Mouse (Mus musculus) limb, embryonic 12.5 days (tissue): ENCODE data around the gene Gm20388. TPM values are rescaled to one million over a fixed set of nuclear protein-coding genes. Genes with fewer than 3 reads are reported as not detected.

ENCODE experiments used
- ATAC-seq: fragments of 200-750 bp; cut with Nextera tagmentation; 2 replicates; pipeline ENCODE4 v1.8.0; 2017; ENCODE audit warnings: low read depth, moderate TSS enrichment; ENCODE audit not compliant: insufficient number of reproducible peaks, insufficient read depth, low FRiP score, low TSS enrichment
- H3K27ac ChIP-seq: fragments of 300-500 bp; sonication (generic); 2 replicates; pipeline ENCODE4 v1.5.1; 2016; ENCODE audit warnings: mild to moderate bottlenecking, moderate library complexity
- H3K27me3 ChIP-seq: fragments of 300-500 bp; sonication (generic); 2 replicates; pipeline ENCODE4 v1.6.1; 2016; ENCODE audit warnings: mild to moderate bottlenecking, moderate library complexity
- H3K36me3 ChIP-seq: fragments of 300-500 bp; sonication (generic); 2 replicates; pipeline ENCODE4 v1.6.1; 2016; ENCODE audit warnings: mild to moderate bottlenecking, moderate library complexity
- H3K4me1 ChIP-seq: fragments of 300-500 bp; sonication (generic); replicated peaks from 2 replicates; pipeline ENCODE4 v1.6.1; 2016
- H3K4me2 ChIP-seq: fragments of 300-500 bp; sonication (generic); 2 replicates; pipeline ENCODE4 v1.6.1; 2016; ENCODE audit warnings: mild to moderate bottlenecking, moderate library complexity
- H3K4me3 ChIP-seq: fragments of 300-500 bp; sonication (generic); replicated peaks from 2 replicates; pipeline ENCODE4 v1.5.1; 2016; ENCODE audit warnings: mild to moderate bottlenecking
- H3K9ac ChIP-seq: fragments of 300-500 bp; sonication (generic); replicated peaks from 2 replicates; pipeline ENCODE4 v1.6.1; 2016; ENCODE audit warnings: mild to moderate bottlenecking, moderate library complexity
- H3K9me3 ChIP-seq: fragments of 300-500 bp; sonication (generic); 2 replicates; pipeline ENCODE4 v1.6.1; 2016; ENCODE audit warnings: mild to moderate bottlenecking, moderate library complexity
- WGBS: fragments of 180-500 bp; shearing (Covaris S2); methylation state at CpG from one replicate; pipeline ENCODE4 v1.1.7; 2016; 5-methylcytosine and 5-hydroxymethylcytosine counted together
- polyA plus RNA-seq: library from polyadenylated mRNA; unstranded; fragments of >200 nt; fragmentation: Nextera tagmentation; extraction: Ambion mirVana; gene quantifications from 2 replicates; pipeline ENCODE4 v1.2.1, GENCODE M21; 2016

The Gm20388 gene
- polyA plus RNA-seq, 1 experiment from 2014 or later: not detected

- 83% methylated on average over 9 of the region's 9 CpGs for WGBS
- no peak overlapping the region for H3K27ac ChIP-seq
- ATAC-seq: no peak
Observed at GRCm38 (mm10) chr8:123112892-123113291, 3202.3 kb downstream of the Gm20388 start.

DNA sequence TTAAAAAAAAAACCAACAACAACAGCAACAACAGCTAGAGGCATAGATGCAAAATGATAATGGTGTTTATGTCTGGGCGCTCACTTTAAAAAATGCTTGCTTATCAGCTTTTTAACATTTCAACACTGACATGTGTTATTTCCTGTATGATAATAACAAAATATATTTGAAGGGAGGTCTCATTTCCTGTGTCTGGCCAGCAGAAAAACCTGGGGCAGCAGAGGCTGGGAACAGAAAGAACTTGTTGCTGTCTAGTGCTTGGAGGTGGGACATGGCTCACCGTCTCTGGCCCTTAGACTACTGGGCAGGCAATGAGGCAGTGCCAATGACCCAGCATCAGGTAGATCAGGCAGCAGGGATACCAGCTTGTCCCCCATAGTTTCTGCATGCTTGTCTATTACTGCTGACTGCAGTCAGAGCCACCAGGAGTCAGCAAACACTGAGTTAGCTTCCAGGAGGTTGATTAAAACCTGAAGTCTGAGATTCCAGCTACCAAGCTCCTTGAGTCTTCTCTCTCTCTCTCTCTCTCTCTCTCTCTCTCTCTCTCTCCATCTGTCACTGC lies 3203.3 kb downstream of the Gm20388 start:
- peaks cover 17% of the 10 kb centered on the region for H3K4me1 ChIP-seq
- ATAC-seq: no peak
- H3K9ac ChIP-seq: no peak overlapping the region
- no peaks in the 10 kb centered on the region for H3K9me3 ChIP-seq
- peaks cover 38% of the 10 kb centered on the region for H3K27me3 ChIP-seq
- no peak overlapping the region for H3K4me3 ChIP-seq
- no peak overlapping the region for H3K4me2 ChIP-seq
- H3K36me3 ChIP-seq: no peaks in the 10 kb centered on the region
- 64% methylated on average over 2 of the region's 2 CpGs for WGBS
- no peak overlapping the region for H3K27ac ChIP-seq

More at GRCm38 (mm10) chr8:123112892-123113291, 3202.3 kb downstream of the Gm20388 start:
- no peak overlapping the region for H3K9ac ChIP-seq
- H3K4me3 ChIP-seq: no peak overlapping the region
- peaks cover 27% of the 10 kb centered on the region for H3K27me3 ChIP-seq
- no peak overlapping the region for H3K4me2 ChIP-seq
- no peaks in the 10 kb centered on the region for H3K36me3 ChIP-seq
- no peaks in the 10 kb centered on the region for H3K9me3 ChIP-seq
- H3K4me1 ChIP-seq: peaks cover 16% of the 10 kb centered on the region

DNA sequence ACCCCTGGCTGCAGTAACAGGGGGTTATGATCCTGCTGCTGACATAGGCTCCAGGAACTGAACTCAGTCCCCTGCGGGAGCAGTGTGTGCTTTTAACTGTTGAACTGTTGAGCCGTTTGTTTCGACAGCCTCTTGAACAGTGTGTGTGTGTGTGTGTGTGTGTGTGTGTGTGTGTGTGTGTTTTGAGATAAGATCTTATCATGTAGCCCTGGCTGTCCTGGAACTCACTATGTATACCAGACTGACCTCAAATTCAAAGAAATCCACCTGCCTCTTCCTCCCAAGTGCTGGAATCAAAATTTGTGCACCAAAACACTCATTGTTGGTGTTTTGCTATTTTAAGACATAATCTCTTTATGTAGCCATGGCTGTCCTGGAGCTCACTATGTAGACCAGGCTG lies 3204.0 kb downstream of the Gm20388 start:
- Histone ChIP-seq H3K4me1 (peaks cover 17% of the 10 kb centered on the region), H3K4me2 (no peak overlapping the region), H3K4me3 (no peak overlapping the region), H3K9ac (no peak overlapping the region), H3K9me3 (no peaks in the 10 kb centered on the region), H3K36me3 (no peaks in the 10 kb centered on the region), H3K27ac (no peak overlapping the region), H3K27me3 (peaks cover 45% of the 10 kb centered on the region)
- no peak for ATAC-seq
- 62% methylated on average over 3 of the region's 3 CpGs for WGBS

DNA sequence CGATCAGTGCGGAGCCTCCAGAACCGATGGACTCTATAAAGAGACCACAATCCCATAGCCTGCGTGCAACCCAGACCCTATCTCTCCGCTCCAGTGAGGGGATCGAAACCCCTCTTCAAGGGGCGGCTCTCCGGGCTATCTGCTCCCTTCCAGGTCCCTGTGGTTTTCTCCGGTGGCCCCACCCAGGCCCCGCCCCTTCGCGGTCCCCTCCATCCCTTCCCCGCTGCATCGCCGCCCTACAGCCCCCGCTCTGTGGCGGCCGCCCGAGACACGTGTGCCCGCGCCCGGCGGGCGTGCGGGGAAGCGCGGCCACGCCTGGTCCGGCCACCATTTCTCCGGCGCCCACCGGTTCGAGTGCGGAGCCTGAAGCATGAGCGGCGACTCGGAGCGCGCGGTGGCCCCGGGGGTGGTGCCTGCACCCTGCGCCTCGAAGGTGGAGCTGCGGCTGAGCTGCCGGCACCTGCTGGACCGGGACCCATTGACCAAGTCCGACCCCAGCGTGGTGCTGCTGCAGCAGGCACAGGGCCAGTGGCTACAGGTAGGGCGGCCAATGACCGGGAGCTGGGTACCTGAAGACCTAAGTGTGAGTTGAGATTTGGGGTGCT lies 3206.6 kb downstream of the Gm20388 start, which contains the start of gene Cpne7:
Gene Cpne7 (plus strand): TSS at position 248 of the 605 bp plus-strand sequence.
- Histone ChIP-seq H3K4me3 (peak within 1 kb of the TSS; percentile 54), H3K27ac (no peak within 1 kb of the TSS), H3K9me3 (no peaks in the 10 kb centered on the region), H3K36me3 (no peaks in the 10 kb centered on the region), H3K27me3 (peaks cover 59% of the 10 kb centered on the region), H3K9ac (peak within 1 kb of the TSS; percentile 63), H3K4me1 (peaks cover 14% of the 10 kb centered on the region), H3K4me2 (peak within 1 kb of the TSS; percentile 94)
- WGBS: 1% methylated on average over 51 of the region's 51 CpGs
- ATAC-seq: no peak

GRCm38 (mm10) chr8:123117744-123118143 lies 3207.1 kb downstream of the Gm20388 start:
- peaks cover 14% of the 10 kb centered on the region for H3K4me1 ChIP-seq
- H3K27ac ChIP-seq: no peak overlapping the region
- H3K4me2 ChIP-seq: peak overlapping the region; percentile 94
- ATAC-seq: no peak
- WGBS: 3% methylated on average over 17 of the region's 17 CpGs
- H3K9me3 ChIP-seq: no peaks in the 10 kb centered on the region
- peaks cover 63% of the 10 kb centered on the region for H3K27me3 ChIP-seq
- peak overlapping the region; percentile 54 for H3K4me3 ChIP-seq
- no peaks in the 10 kb centered on the region for H3K36me3 ChIP-seq
- H3K9ac ChIP-seq: peak overlapping the region; percentile 63; the same call in 1 of the 2 replicates

DNA sequence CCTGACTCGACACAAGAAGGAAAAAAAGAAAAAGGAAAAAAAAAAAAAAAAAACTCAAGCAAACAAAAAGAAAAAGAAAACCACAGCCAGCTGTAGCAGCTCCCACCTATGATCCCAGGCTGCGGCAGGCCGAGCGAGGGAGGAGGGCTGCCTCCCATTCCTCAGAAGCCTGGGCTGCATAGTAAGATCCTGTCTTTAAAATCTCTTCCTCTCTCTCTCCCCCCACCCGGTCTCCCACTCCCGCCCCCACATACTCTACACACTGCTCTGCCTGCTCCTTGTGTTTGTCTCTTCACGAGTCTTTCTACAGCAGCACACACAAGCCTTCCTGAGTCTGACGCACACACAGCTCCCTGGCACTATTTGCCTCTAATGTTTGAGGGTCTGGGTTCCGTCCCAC lies 3211.4 kb downstream of the Gm20388 start:
- H3K9me3 ChIP-seq: no peaks in the 10 kb centered on the region
- WGBS: 62% methylated on average over 9 of the region's 9 CpGs
- ATAC-seq: no peak
- H3K9ac ChIP-seq: no peak overlapping the region
- no peak overlapping the region for H3K27ac ChIP-seq
- peaks cover 79% of the 10 kb centered on the region for H3K27me3 ChIP-seq
- no peak overlapping the region for H3K4me2 ChIP-seq
- H3K4me1 ChIP-seq: peaks cover 17% of the 10 kb centered on the region
- H3K4me3 ChIP-seq: no peak overlapping the region
- no peaks in the 10 kb centered on the region for H3K36me3 ChIP-seq

DNA sequence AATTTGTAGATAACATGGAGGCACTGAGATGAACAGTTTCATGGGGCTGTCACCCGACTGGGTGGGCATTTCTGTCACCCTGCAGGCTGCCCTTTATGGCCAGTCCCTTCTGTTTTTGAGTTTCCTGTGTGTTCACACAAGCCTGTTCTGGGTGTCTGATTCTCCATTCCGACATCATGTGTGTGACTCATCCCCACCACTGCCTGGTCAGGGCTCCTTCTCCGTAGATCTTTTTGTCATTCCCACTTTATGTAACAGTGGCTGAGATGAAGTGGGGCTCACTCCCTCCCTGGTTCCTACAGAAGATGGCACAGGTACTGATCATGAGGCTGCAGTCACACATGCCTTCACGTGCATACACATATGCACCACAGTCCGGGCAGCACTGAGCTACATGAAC lies 3212.0 kb downstream of the Gm20388 start:
- Histone ChIP-seq H3K9ac (no peak overlapping the region), H3K4me3 (no peak overlapping the region), H3K9me3 (no peaks in the 10 kb centered on the region), H3K27me3 (peaks cover 74% of the 10 kb centered on the region), H3K4me2 (no peak overlapping the region), H3K4me1 (peaks cover 11% of the 10 kb centered on the region), H3K27ac (no peak overlapping the region), H3K36me3 (no peaks in the 10 kb centered on the region)
- 77% methylated on average over 5 of the region's 5 CpGs for WGBS
- ATAC-seq: no peak

- Histone ChIP-seq H3K4me2 (peak overlapping the region; percentile 6), H3K4me1 (peaks cover 8% of the 10 kb centered on the region; the same call in 1 of the 2 replicates), H3K9me3 (no peaks in the 10 kb centered on the region), H3K9ac (no peak overlapping the region), H3K36me3 (no peaks in the 10 kb centered on the region), H3K27ac (no peak overlapping the region), H3K4me3 (no peak overlapping the region), H3K27me3 (peaks cover 45% of the 10 kb centered on the region)
- WGBS: 6% methylated on average over 19 of the region's 19 CpGs
- no peak for ATAC-seq
Observed at GRCm38 (mm10) chr8:123126193-123126816, 3215.7 kb downstream of the Gm20388 start.

GRCm38 (mm10) chr8:123131041-123131440 lies 3220.4 kb downstream of the Gm20388 start:
- Histone ChIP-seq H3K4me1 (peaks cover 3% of the 10 kb centered on the region; the same call in 1 of the 2 replicates), H3K9ac (no peak overlapping the region), H3K27me3 (peaks cover 12% of the 10 kb centered on the region), H3K36me3 (no peaks in the 10 kb centered on the region), H3K9me3 (0 out of 2 replicates have a peak, but pooled peaks cover 3% of the 10 kb centered on the region), H3K27ac (no peak overlapping the region), H3K4me2 (no peak overlapping the region), H3K4me3 (no peak overlapping the region)
- 70% methylated on average over 9 of the region's 9 CpGs for WGBS
- ATAC-seq: no peak

DNA sequence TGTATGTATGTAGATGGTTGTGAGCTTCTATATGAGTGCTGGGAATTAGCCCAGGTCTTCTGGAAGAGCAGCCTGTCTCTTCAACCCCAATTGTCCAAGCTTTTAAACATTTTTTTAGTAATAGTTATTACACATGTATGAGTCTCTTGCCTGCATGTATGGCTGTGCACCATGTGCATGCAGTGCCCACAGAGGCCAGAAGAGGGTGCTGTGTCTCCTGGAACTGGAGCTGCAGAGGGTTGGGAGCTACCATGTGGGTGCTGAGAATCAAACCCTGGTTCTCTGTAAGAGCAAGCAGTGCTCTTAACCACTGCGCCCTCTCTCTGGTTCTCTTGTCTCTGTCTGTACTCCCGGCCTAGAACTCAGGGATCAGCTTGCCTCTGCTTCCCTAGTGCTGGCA lies 3222.3 kb downstream of the Gm20388 start:
- Histone ChIP-seq H3K9me3 (0 out of 2 replicates have a peak, but pooled peaks cover 3% of the 10 kb centered on the region), H3K36me3 (no peaks in the 10 kb centered on the region), H3K27me3 (no peaks in the 10 kb centered on the region), H3K4me3 (no peak overlapping the region), H3K27ac (no peak overlapping the region), H3K9ac (no peak overlapping the region), H3K4me1 (peaks cover 10% of the 10 kb centered on the region), H3K4me2 (no peak overlapping the region)
- WGBS: 90% methylated on average over 2 of the region's 2 CpGs
- no peak for ATAC-seq

- H3K27me3 ChIP-seq: no peaks in the 10 kb centered on the region
Observed at GRCm38 (mm10) chr8:123134149-123134713, 3223.6 kb downstream of the Gm20388 start.

More at GRCm38 (mm10) chr8:123134149-123134713, 3223.6 kb downstream of the Gm20388 start:
- 91% methylated on average over 11 of the region's 11 CpGs for WGBS
- no peak overlapping the region for H3K27ac ChIP-seq
- no peak overlapping the region for H3K9ac ChIP-seq
- no peak overlapping the region for H3K4me2 ChIP-seq
- H3K4me1 ChIP-seq: peaks cover 15% of the 10 kb centered on the region
- H3K9me3 ChIP-seq: 0 out of 2 replicates have a peak, but pooled peaks cover 3% of the 10 kb centered on the region
- no peak for ATAC-seq
- H3K4me3 ChIP-seq: no peak overlapping the region
- H3K36me3 ChIP-seq: no peaks in the 10 kb centered on the region
